In genomic region chr16:54770871-54771270, GRCm38 (mm10) we compare ENCODE assay signal across 12 mouse cellular contexts.
"Had no signal": no experiment of that assay in that cellular context is flagged by ENCODE, and none has a peak within 500 bp of the region (broad histone marks: within the 10 kb centered on the region; RNA-seq: fewer than 3 reads in every experiment).

No protein-coding gene starts in this region.

- H3K4me1 ChIP-seq: limb, embryonic 15.5 days; liver, embryonic 12.5 days; neural tube, embryonic 12.5 days; stomach, embryonic 15.5 days had no signal

- H3K4me3 ChIP-seq: limb, embryonic 15.5 days; liver, embryonic 12.5 days; neural tube, embryonic 12.5 days; stomach, embryonic 15.5 days had no signal

- H3K36me3 ChIP-seq: limb, embryonic 15.5 days; liver, embryonic 12.5 days; neural tube, embryonic 12.5 days; stomach, embryonic 15.5 days had no signal

- H3K9ac ChIP-seq: limb, embryonic 15.5 days; liver, embryonic 12.5 days; neural tube, embryonic 12.5 days; stomach, embryonic 15.5 days had no signal

- H3K4me2 ChIP-seq: limb, embryonic 15.5 days; liver, embryonic 12.5 days; neural tube, embryonic 12.5 days; stomach, embryonic 15.5 days had no signal

- H3K9me3 ChIP-seq: limb, embryonic 15.5 days; liver, embryonic 12.5 days; neural tube, embryonic 12.5 days; stomach, embryonic 15.5 days had no signal

- H3K27ac ChIP-seq: limb, embryonic 15.5 days; liver, embryonic 12.5 days; neural tube, embryonic 12.5 days; stomach, embryonic 15.5 days had no signal

- DNase-seq: kidney, adult 2 months; kidney, postnatal 36 days; layer of hippocampus, adult 9-11 months; layer of hippocampus, postnatal 36 days; midbrain, embryonic 14.5 days; thymus, adult 2 months; thymus, postnatal 25 days had no signal

- ATAC-seq: intestine, embryonic 16.5 days; liver, embryonic 12.5 days had no signal

- H3K27me3 ChIP-seq: limb, embryonic 15.5 days; liver, embryonic 12.5 days; neural tube, embryonic 12.5 days; stomach, embryonic 15.5 days had no signal
